Mouse (Mus musculus) lung, embryonic 14.5 days (tissue): ENCODE data around the gene Bco1. TPM values are rescaled to one million over a fixed set of nuclear protein-coding genes. Genes with fewer than 3 reads are reported as not detected.

ENCODE experiments used
- ATAC-seq: fragments of 200-750 bp; cut with Nextera tagmentation; 2 replicates; pipeline ENCODE4 v1.8.0; 2017; ENCODE audit warnings: mild to moderate bottlenecking, moderate TSS enrichment, moderate library complexity; ENCODE audit not compliant: insufficient read depth
- DNase-seq: peaks from one replicate; pipeline ENCODE4 v3.0.0-alpha.2; 2015
- H3K27ac ChIP-seq: fragments of 300-500 bp; sonication (generic); 2 replicates; pipeline ENCODE4 v1.5.1; 2014; ENCODE audit warnings: low read depth, mild to moderate bottlenecking, moderate library complexity
- H3K27me3 ChIP-seq: fragments of 300-500 bp; sonication (generic); 2 replicates; pipeline ENCODE4 v1.6.1; 2014; ENCODE audit warnings: low read length, control low read depth; ENCODE audit not compliant: insufficient read depth
- H3K36me3 ChIP-seq: fragments of 300-500 bp; sonication (generic); 2 replicates; pipeline ENCODE4 v1.6.1; 2014; ENCODE audit warnings: control low read depth; ENCODE audit not compliant: insufficient read depth
- H3K4me1 ChIP-seq: fragments of 300-500 bp; sonication (generic); 2 replicates; pipeline ENCODE4 v1.6.1; 2014; ENCODE audit warnings: antibody characterized with exemption, control low read depth; ENCODE audit not compliant: insufficient read depth
- H3K4me2 ChIP-seq: fragments of 300-500 bp; sonication (generic); 2 replicates; pipeline ENCODE4 v1.6.1; 2014; ENCODE audit warnings: mild to moderate bottlenecking
- H3K4me3 ChIP-seq: fragments of 300-500 bp; sonication (generic); 2 replicates; pipeline ENCODE4 v1.5.1; 2014; ENCODE audit warnings: low read depth, low read length
- H3K9ac ChIP-seq: fragments of 300-500 bp; sonication (generic); 2 replicates; pipeline ENCODE4 v1.6.1; 2014
- H3K9me3 ChIP-seq: fragments of 300-500 bp; sonication (generic); 2 replicates; pipeline ENCODE4 v1.6.1; 2016; ENCODE audit warnings: low read depth, low read length, control low read depth
- CTCF ChIP-seq: IDR thresholded peaks from 2 replicates; pipeline ENCODE4 v1.5.1; 2016; ENCODE audit warnings: antibody characterized with exemption, low read depth
- WGBS: fragments of 180-500 bp; shearing (Covaris S2); extraction: QIAGEN DNeasy Blood & Tissue Kit; methylation state at CpG from one replicate; pipeline ENCODE4 v1.1.7; 2014; 5-methylcytosine and 5-hydroxymethylcytosine counted together
- polyA plus RNA-seq: library from polyadenylated mRNA; unstranded; fragments of >200 nt; fragmentation: Nextera tagmentation; extraction: Ambion mirVana; gene quantifications from 2 replicates; pipeline ENCODE4 v1.2.1, GENCODE M21; 2014

Gene Bco1
- polyA plus RNA-seq, 1 experiment from 2014 or later, result 0.75 TPM

GRCm38 (mm10) chr8:117123850-117124633 lies 28.4 kb downstream of the Bco1 start:
- Histone ChIP-seq H3K27me3 (no peaks in the 10 kb centered on the region), H3K4me2 (no peak overlapping the region), H3K4me1 (peaks cover 4% of the 10 kb centered on the region; the same call in 1 of the 2 replicates), H3K4me3 (no peak overlapping the region), H3K9ac (no peak overlapping the region; the same call in 1 of the 2 replicates), H3K36me3 (no peaks in the 10 kb centered on the region), H3K27ac (no peak overlapping the region), H3K9me3 (no peaks in the 10 kb centered on the region)
- 61% methylated on average over 13 of the region's 13 CpGs for WGBS
- DNase-seq, result peak; percentile 19
- no peak for TF ChIP-seq CTCF
- 0 out of 2 replicates have a peak, but pooled peaks have one; percentile 37 for ATAC-seq

GRCm38 (mm10) chr8:117125854-117126253 lies 30.2 kb downstream of the Bco1 start:
- no peak overlapping the region for H3K27ac ChIP-seq
- H3K36me3 ChIP-seq, result no peaks in the 10 kb centered on the region
- no peak for TF ChIP-seq CTCF
- no peaks in the 10 kb centered on the region for H3K9me3 ChIP-seq
- no peak overlapping the region for H3K4me3 ChIP-seq
- WGBS, result 81% methylated on average over 3 of the region's 3 CpGs
- H3K4me1 ChIP-seq, result 0 out of 2 replicates have a peak, but pooled peaks cover 4% of the 10 kb centered on the region
- H3K27me3 ChIP-seq, result no peaks in the 10 kb centered on the region
- H3K9ac ChIP-seq, result no peak overlapping the region
- ATAC-seq, result no peak
- no peak overlapping the region for H3K4me2 ChIP-seq
- DNase-seq, result no peak

- no peaks in the 10 kb centered on the region for H3K36me3 ChIP-seq
- DNase-seq, result no peak
- no peaks in the 10 kb centered on the region for H3K9me3 ChIP-seq
- H3K4me3 ChIP-seq, result no peak overlapping the region
- H3K27me3 ChIP-seq, result no peaks in the 10 kb centered on the region
- ATAC-seq, result no peak
- no peak overlapping the region for H3K27ac ChIP-seq
- 0 out of 2 replicates have a peak, but pooled peaks cover 4% of the 10 kb centered on the region for H3K4me1 ChIP-seq
- TF ChIP-seq CTCF, result no peak
- no peak overlapping the region for H3K4me2 ChIP-seq
- 95% methylated on average over 3 of the region's 3 CpGs for WGBS
- H3K9ac ChIP-seq, result no peak overlapping the region
These were observed 30.8 kb downstream of the Bco1 start for GRCm38 (mm10) chr8:117126411-117126810.

- DNase-seq, result no peak
- H3K36me3 ChIP-seq, result no peaks in the 10 kb centered on the region
- H3K27ac ChIP-seq, result no peak overlapping the region
- no peaks in the 10 kb centered on the region for H3K27me3 ChIP-seq
- H3K4me2 ChIP-seq, result no peak overlapping the region
- no peaks in the 10 kb centered on the region for H3K9me3 ChIP-seq
- no peak overlapping the region for H3K4me3 ChIP-seq
- no peak for ATAC-seq
- H3K9ac ChIP-seq, result no peak overlapping the region
- TF ChIP-seq CTCF, result 0 out of 2 replicates have a peak, but pooled peaks have one; percentile 8
- 0 out of 2 replicates have a peak, but pooled peaks cover 4% of the 10 kb centered on the region for H3K4me1 ChIP-seq
- WGBS, result 81% methylated on average over 8 of the region's 8 CpGs
These were observed 31.4 kb downstream of the Bco1 start for GRCm38 (mm10) chr8:117127063-117127462.

- Histone ChIP-seq H3K36me3 (no peaks in the 10 kb centered on the region), H3K4me2 (no peak overlapping the region), H3K27me3 (no peaks in the 10 kb centered on the region), H3K9ac (no peak overlapping the region), H3K27ac (no peak overlapping the region), H3K9me3 (no peaks in the 10 kb centered on the region), H3K4me3 (no peak overlapping the region), H3K4me1 (no peaks in the 10 kb centered on the region)
- ATAC-seq, result no peak
- no peak for DNase-seq
- TF ChIP-seq CTCF, result no peak
- WGBS, result 75% methylated on average over 3 of the region's 3 CpGs
These were observed 38.0 kb downstream of the Bco1 start for GRCm38 (mm10) chr8:117133702-117134101.

GRCm38 (mm10) chr8:117136351-117136750 lies 40.7 kb downstream of the Bco1 start:
- Histone ChIP-seq H3K4me3 (no peak overlapping the region), H3K4me1 (no peaks in the 10 kb centered on the region), H3K4me2 (no peak overlapping the region), H3K27me3 (no peaks in the 10 kb centered on the region), H3K9ac (no peak overlapping the region), H3K9me3 (peaks cover 4% of the 10 kb centered on the region; the same call in 1 of the 2 replicates), H3K36me3 (no peaks in the 10 kb centered on the region), H3K27ac (no peak overlapping the region)
- DNase-seq, result no peak
- WGBS, result 14% methylated on average over 4 of the region's 4 CpGs
- TF ChIP-seq CTCF, result no peak
- no peak for ATAC-seq

- 15% methylated on average over 2 of the region's 2 CpGs for WGBS
- Histone ChIP-seq H3K9ac (no peak overlapping the region), H3K27me3 (no peaks in the 10 kb centered on the region), H3K9me3 (peaks cover 4% of the 10 kb centered on the region; the same call in 1 of the 2 replicates), H3K4me2 (no peak overlapping the region), H3K36me3 (no peaks in the 10 kb centered on the region), H3K4me1 (no peaks in the 10 kb centered on the region), H3K4me3 (no peak overlapping the region), H3K27ac (no peak overlapping the region)
- no peak for ATAC-seq
- DNase-seq, result no peak
- no peak for TF ChIP-seq CTCF
These were observed 41.1 kb downstream of the Bco1 start for GRCm38 (mm10) chr8:117136763-117137162.
